Mouse (Mus musculus) kidney, adult 2 months (tissue): ENCODE data around the gene Aldh3b3. TPM values are rescaled to one million over a fixed set of nuclear protein-coding genes. Genes with fewer than 3 reads are reported as not detected.
A peak's percentile ranks its signal among the peaks of the same experiment; 100 is the strongest.

Experiments
- DNase-seq: peaks from one replicate; pipeline ENCODE4 v3.0.0; 2021
- H3K27ac ChIP-seq: fragments of 200-500 bp; 2 replicates; pipeline ENCODE4 v1.5.1; 2012; ENCODE audit warnings: low read depth, low read length, control low read depth, inconsistent platforms; ENCODE audit not compliant: insufficient read depth
- H3K27me3 ChIP-seq: fragments of 200-500 bp; replicated peaks from 2 replicates; pipeline ENCODE4 v1.6.1; 2012; ENCODE audit warnings: mild to moderate bottlenecking, moderate library complexity, low read length, inconsistent platforms; ENCODE audit not compliant: control insufficient read depth, insufficient read depth
- H3K36me3 ChIP-seq: fragments of 200-500 bp; 2 replicates; pipeline ENCODE4 v1.6.1; 2012; ENCODE audit warnings: mild to moderate bottlenecking, moderate library complexity, low read length, inconsistent platforms; ENCODE audit not compliant: control insufficient read depth, insufficient read depth
- H3K4me1 ChIP-seq: fragments of 200-500 bp; 2 replicates; pipeline ENCODE4 v1.6.1; 2011; ENCODE audit warnings: low read length; ENCODE audit not compliant: control insufficient read depth, insufficient read depth
- H3K4me3 ChIP-seq: fragments of 200-500 bp; 2 replicates; pipeline ENCODE4 v1.5.1; 2011; ENCODE audit warnings: mild to moderate bottlenecking, low read depth, low read length, control low read depth; ENCODE audit not compliant: insufficient read depth
- CTCF ChIP-seq: fragments of 200-500 bp; conservative IDR thresholded peaks from 2 replicates; pipeline ENCODE4 v1.5.1; 2011; ENCODE audit warnings: low read depth, mild to moderate bottlenecking, control low read depth, low read length, moderate library complexity, mixed read lengths; ENCODE audit not compliant: insufficient read depth, insufficient read length
- POLR2A ChIP-seq: fragments of 200-500 bp; IDR thresholded peaks from one replicate; pipeline ENCODE4 v1.6.1; 2011; ENCODE audit warnings: low read depth, low read length, control low read depth
- WGBS: fragments of 180-500 bp; shearing (Covaris S2); methylation state at CpG from one replicate; pipeline ENCODE4 v1.1.7; 2018; 5-methylcytosine and 5-hydroxymethylcytosine counted together
- polyA plus RNA-seq: library from polyadenylated mRNA; depleted of rRNA; stranded (reverse); fragments of >200 nt; gene quantifications from 2 replicates; pipeline ENCODE4 v1.2.3, GENCODE M21; 2012

Gene Aldh3b3
- polyA plus RNA-seq, 1 experiment, result 4.7 TPM

DNA sequence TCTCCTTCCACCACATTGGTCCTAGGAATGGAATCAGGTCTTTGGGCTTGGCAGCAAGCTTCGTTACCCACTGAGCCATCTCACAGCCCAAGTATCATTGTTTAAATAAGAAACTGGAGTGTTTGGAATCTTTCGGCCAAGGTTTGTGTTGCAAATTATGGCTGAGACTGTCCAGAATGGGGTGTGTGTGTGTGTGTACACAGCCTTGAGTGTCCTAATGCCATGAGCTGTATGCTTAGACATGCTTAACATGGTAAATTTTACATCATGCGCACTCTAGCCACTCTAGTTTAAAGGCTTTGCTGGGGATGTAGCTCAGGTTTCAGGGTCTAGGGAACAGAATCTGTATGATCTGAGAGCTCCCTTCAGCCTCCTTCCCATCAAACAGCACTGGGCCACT is 37.1 kb downstream of the Aldh3b3 start:
- Histone ChIP-seq H3K4me3 (no peak overlapping the region), H3K27ac (peak overlapping the region; percentile 37; the same call in 1 of the 2 replicates), H3K4me1 (peaks cover 16% of the 10 kb centered on the region), H3K36me3 (no peaks in the 10 kb centered on the region; the same call in 1 of the 2 replicates), H3K27me3 (no peaks in the 10 kb centered on the region)
- DNase-seq, result no peak
- 86% methylated on average over 3 of the region's 3 CpGs for WGBS
- TF ChIP-seq CTCF (no peak), POLR2A (no peak)

DNA sequence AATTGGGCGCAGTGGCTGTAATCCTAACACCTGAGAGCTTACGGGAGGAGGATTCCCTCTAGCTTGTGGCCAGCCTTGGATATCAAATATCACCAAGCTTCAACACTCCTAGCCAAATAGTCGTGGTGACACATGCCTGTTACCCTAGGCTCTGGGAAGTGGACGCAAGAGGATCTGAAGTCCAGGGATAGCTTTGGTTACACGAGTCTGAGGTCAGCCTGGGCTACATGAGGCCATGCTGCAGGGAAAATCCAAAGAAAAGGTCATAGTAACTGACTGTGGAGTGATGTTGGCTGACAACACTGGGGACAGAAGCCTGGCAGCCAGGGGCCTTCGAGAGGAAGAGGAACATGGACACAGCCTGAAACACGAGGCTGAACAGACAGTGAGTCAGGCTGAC is 37.7 kb downstream of the Aldh3b3 start:
- H3K4me1 ChIP-seq, result peaks cover 20% of the 10 kb centered on the region
- 60% methylated on average over 7 of the region's 7 CpGs for WGBS
- no peaks in the 10 kb centered on the region for H3K27me3 ChIP-seq
- H3K4me3 ChIP-seq, result no peak overlapping the region
- H3K36me3 ChIP-seq, result no peaks in the 10 kb centered on the region
- TF ChIP-seq CTCF (no peak), POLR2A (no peak)
- no peak overlapping the region for H3K27ac ChIP-seq
- DNase-seq, result no peak

- peak; percentile 84 for DNase-seq
- H3K27ac ChIP-seq, result peak overlapping the region; percentile 29; the same call in 1 of the 2 replicates
- 51% methylated on average over 8 of the region's 8 CpGs for WGBS
These were observed 38.3 kb downstream of the Aldh3b3 start for GRCm38 (mm10) chr19:3996747-3997146.

GRCm38 (mm10) chr19:3997231-3997630 is 38.8 kb downstream of the Aldh3b3 start:
- TF ChIP-seq CTCF (no peak), POLR2A (no peak)
- Histone ChIP-seq H3K27me3 (no peaks in the 10 kb centered on the region), H3K4me1 (peaks cover 26% of the 10 kb centered on the region), H3K36me3 (no peaks in the 10 kb centered on the region), H3K27ac (peak overlapping the region; percentile 29; the same call in 1 of the 2 replicates), H3K4me3 (no peak overlapping the region)
- peak; percentile 31 for DNase-seq
- WGBS, result 35% methylated on average over 8 of the region's 8 CpGs

More at GRCm38 (mm10) chr19:3996747-3997146, 38.3 kb downstream of the Aldh3b3 start:
- H3K4me3 ChIP-seq, result no peak overlapping the region
- peaks cover 26% of the 10 kb centered on the region for H3K4me1 ChIP-seq
- no peaks in the 10 kb centered on the region for H3K36me3 ChIP-seq
- TF ChIP-seq POLR2A, result no peak
- TF ChIP-seq CTCF, result no peak
- H3K27me3 ChIP-seq, result no peaks in the 10 kb centered on the region

- Histone ChIP-seq H3K36me3 (no peaks in the 10 kb centered on the region), H3K27ac (no peak overlapping the region), H3K4me1 (peaks cover 31% of the 10 kb centered on the region), H3K27me3 (no peaks in the 10 kb centered on the region), H3K4me3 (no peak overlapping the region)
- 75% methylated on average over 8 of the region's 8 CpGs for WGBS
- TF ChIP-seq CTCF (no peak), POLR2A (no peak)
- no peak for DNase-seq
These were observed 39.9 kb downstream of the Aldh3b3 start for GRCm38 (mm10) chr19:3998335-3998734.

- H3K36me3 ChIP-seq, result no peaks in the 10 kb centered on the region
- H3K27me3 ChIP-seq, result no peaks in the 10 kb centered on the region
- peaks cover 31% of the 10 kb centered on the region for H3K4me1 ChIP-seq
- H3K4me3 ChIP-seq, result 0 out of 2 replicates have a peak overlapping the region, but pooled peaks have one; percentile 33
- DNase-seq, result no peak
- H3K27ac ChIP-seq, result no peak overlapping the region; the same call in 1 of the 2 replicates
- WGBS, result 71% methylated on average over 9 of the region's 9 CpGs
- no peak for TF ChIP-seq POLR2A
- TF ChIP-seq CTCF, result no peak
These were observed 40.8 kb downstream of the Aldh3b3 start for GRCm38 (mm10) chr19:3999121-3999730.

- Histone ChIP-seq H3K27ac (peak within 1 kb of the TSS; percentile 90), H3K36me3 (no peaks in the 10 kb centered on the region), H3K4me1 (peaks cover 31% of the 10 kb centered on the region), H3K27me3 (no peaks in the 10 kb centered on the region), H3K4me3 (peak within 1 kb of the TSS; percentile 87)
- under 1% methylated on average over 64 of the region's 64 CpGs for WGBS
- TF ChIP-seq POLR2A (peak; percentile 84), CTCF (peak; percentile 82)
- DNase-seq, result peak; percentile 99
These were observed 41.9 kb downstream of the Aldh3b3 start, which contains the start of the genes Nudt8 and Gm49405 for GRCm38 (mm10) chr19:4000119-4000900. Nudt8 (plus strand) TSS chr19:4000580. Gm49405 (plus strand) TSS chr19:4000626.
